Mouse (Mus musculus) cerebellum, adult 2 months (tissue): ENCODE measurements around the gene Ivd.

Source experiments
- CTCF ChIP-seq: fragments of 200-500 bp; IDR thresholded peaks from 2 replicates; pipeline ENCODE4 v1.5.1; 2011; ENCODE audit warnings: low read depth, mild to moderate bottlenecking, control low read depth, low read length, moderate library complexity, borderline replicate concordance; ENCODE audit not compliant: insufficient read depth
- POLR2A ChIP-seq: fragments of 200-500 bp; IDR thresholded peaks from 2 replicates; pipeline ENCODE4 v1.6.1; 2011; ENCODE audit warnings: low read length, control low read depth, borderline replicate concordance; ENCODE audit not compliant: insufficient read depth

GRCm38 (mm10) chr2:118899306-118899705 lies 37.6 kb downstream of the Ivd start:
- no peak for TF ChIP-seq POLR2A
- no peak for TF ChIP-seq CTCF
